In the genomic region with DNA sequence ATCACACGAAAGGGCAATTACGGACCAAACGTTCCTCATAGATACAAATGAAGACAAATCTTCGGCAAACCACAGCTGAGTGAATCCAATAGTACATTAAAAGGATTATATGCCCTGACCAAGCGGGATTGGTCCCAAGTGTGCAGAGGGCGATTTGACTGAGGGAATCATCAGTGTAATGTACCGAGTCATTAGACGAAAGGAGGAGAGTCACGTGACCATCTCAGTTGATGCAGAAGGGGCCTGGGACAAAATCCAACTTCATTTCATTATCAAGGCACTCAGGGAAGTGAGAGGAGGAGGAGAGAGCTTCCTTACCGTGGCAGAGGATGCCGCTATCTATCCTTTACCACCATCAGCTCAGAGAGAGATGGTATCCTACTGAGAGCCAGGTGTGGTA, we compare ENCODE assay signal across 1 mouse cellular context.
TF ChIP-seq lines count a peak whose summit lies in the region.

No protein-coding gene starts in this region.

TF ChIP-seq in MEL, 35 proteins besides CTCF, POLR2A, EP300 and RAD21 (continued from another document):
- no peak for TF ChIP-seq TBP (IDR thresholded peaks at IDR 0.05; ENCODE audit: low read depth, low read length)
